Mouse (Mus musculus): ENCODE measurements around the gene H2-T24.

The H2-T24 gene

DNA sequence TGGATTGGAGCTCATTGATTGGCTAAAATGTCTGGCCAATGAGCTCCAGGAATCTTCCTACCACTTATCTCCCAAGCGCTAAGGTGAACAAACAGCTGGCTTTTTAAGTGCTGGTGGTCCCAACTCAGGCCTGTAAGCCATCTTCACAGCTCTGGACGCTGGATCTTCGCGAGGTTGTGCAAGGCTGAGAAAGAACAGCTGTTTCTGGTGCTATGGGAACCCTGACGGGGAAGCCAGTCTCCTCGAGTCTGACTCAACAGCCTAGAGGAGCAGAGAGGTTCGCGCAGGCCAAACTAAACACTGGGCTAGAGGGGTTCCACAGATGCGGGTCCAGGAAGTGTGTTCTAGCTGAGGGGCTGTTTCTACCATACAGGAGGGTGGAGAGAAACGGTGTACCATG, 28.6 kb downstream of the H2-T24 start:
- in situ Hi-C loops (cut with MboI, MseI), result loop anchor here (25.0 kb wide), 1 partner anchor 971 kb away; the partner anchor contains the start of genes Ppp1r11, Znrd1 and Znrd1as

DNA sequence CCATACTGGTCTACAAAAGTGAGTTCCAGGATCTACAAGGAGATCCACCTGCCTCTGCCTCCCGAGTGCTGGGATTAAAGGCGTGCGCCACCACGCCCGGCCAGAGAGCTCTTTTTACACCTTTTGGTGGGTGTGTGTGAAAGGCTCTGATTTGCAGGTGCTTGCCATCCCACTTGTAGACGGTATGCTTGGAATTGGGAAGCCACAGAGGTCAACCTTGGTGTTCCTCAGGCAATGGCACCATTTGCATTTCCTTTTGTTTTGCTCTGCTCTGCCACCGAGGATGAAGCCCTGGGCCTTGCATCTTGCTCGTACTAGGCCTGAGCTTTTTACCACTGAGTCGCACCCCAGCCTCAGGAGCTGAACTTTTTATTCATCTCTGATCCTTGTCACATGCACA, 38.6 kb downstream of the H2-T24 start:
- in situ Hi-C loops (cut with MboI, MseI), result loop anchor here (25.0 kb wide), 1 partner anchor 981 kb away; the partner anchor contains the start of genes Ppp1r11, Znrd1 and Znrd1as

DNA sequence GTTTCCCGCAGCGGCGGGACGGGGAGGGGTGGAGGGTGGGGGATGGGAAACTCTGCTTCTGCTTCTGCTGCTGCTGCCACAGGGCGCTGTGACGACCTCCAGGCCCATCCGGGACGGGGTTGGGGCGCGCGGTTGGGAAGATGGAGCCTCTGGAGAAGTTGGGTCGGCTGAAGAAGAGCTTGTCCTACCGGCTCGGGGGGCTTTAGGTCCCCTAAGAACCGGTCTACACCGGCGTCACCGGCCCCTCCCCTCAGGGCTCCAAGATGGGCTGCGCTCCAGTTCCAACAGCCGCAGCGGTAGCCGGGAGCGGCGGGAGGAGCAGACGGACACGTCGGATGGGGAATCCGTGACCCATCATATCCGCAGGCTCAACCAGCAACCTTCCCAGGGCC, 40.0 kb downstream of the H2-T24 start:
- in situ Hi-C loops (cut with MboI, MseI), result loop anchor here (25.0 kb wide), 1 partner anchor 982 kb away; the partner anchor contains the start of genes Ppp1r11, Znrd1 and Znrd1as

DNA sequence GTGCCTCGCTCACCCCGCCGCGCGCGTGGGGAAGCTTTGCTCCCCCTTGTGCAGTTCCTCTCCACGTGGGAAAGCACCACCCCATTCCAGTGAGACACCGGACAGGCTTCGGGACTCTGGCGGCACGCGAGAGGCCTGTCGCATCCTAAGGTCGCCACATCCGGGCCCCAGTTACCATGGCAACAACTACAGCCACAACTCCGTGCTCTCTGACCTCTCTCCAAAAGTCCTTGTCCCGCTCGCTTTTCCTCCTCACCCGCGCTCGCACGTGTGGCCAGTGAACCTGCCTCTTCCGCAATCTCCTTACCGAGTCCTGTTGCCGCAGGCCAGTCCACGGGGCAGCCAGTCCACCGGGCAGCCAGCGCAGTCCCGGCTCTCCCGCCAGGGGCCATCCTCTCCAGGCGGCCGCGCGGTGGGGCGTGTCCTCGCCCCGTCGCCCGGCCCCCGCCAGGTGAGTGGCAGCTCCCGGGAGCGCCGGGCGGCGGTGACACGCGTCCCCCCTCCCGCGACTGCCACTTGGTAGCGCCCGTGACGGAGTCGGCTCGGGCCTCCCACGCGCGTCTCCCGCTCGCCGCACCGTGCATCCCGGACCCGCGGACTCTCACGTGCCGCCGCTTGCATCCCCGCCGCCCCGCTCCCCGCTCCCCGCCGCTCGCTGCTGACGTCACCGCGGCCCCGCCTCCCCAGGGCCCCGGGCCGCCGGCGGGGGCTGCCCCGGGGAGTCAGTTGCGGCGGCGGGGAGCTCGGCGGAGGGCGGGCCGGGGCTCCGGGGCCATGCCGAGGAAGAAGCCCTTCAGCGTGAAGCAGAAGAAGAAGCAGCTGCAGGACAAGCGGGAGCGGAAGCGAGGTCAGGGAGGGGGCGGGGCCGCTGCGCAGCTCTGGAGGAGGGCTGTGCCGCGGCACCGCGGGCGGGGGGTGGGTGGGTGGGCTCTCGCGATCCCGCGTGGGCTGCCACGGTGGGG, 40.7 kb downstream of the H2-T24 start, which contains the start of the genes Gnl1 and Prr3:
Gene Gnl1 (plus strand): TSS at position 451 of the 962 bp plus-strand sequence.
Gene Prr3 (minus strand): TSS at position 836 of the 962 bp plus-strand sequence.
- in situ Hi-C loops (cut with MboI, MseI), result loop anchor here (25.0 kb wide), 1 partner anchor 983 kb away; the partner anchor contains the start of genes Ppp1r11, Znrd1 and Znrd1as

DNA sequence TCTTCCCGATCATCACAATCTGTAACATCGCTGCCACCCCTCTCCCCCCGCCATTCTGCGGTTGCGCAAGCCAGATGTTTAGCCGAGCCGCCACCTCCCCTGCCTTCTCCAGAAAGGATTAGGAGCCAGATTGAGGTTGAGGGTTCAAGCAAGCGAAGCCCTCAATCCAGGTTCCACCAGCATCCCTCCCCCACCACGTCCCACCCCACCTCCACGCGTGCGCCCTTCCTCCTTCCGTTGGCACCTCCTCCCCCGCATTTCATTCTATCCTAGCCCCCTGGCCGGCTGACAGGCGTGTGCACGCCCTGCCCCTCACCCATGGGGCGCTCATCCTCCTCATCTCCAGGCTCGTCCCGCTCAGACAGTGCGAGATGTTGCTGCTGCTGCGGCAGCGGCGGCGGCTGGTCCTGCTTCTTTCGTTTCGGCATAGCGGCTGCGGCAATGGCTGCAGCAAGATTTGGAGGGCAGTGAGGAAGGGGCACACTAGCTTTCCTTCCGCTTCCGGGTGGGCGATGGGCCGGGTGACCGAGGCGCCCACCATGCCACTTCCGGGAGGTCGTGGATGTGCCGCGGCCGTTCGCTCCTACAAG, 41.5 kb downstream of the H2-T24 start:
- in situ Hi-C loops (cut with MboI, MseI), result loop anchor here (25.0 kb wide), 1 partner anchor 983 kb away; the partner anchor contains the start of genes Ppp1r11, Znrd1 and Znrd1as

DNA sequence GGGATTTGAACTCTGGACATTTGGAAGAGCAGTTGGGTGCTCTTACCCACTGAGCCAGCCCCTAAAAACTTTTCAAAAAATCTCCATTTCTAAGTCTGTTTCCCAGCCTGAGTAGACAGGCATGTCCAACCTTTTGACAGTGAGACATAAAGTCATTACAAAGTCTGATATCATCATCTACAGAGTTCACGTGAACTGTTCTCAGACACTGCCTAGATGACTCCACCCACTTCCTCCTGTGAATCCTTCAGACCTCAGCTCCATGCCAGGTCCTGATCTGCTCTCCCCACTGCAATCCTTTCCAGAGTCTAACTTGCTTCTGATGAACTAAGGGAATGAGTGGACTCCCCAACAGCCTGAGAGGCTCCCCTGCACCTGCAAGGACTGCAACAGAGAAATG, 48.2 kb downstream of the H2-T24 start:
- in situ Hi-C loops (cut with MboI, MseI), result no loop called here

DNA sequence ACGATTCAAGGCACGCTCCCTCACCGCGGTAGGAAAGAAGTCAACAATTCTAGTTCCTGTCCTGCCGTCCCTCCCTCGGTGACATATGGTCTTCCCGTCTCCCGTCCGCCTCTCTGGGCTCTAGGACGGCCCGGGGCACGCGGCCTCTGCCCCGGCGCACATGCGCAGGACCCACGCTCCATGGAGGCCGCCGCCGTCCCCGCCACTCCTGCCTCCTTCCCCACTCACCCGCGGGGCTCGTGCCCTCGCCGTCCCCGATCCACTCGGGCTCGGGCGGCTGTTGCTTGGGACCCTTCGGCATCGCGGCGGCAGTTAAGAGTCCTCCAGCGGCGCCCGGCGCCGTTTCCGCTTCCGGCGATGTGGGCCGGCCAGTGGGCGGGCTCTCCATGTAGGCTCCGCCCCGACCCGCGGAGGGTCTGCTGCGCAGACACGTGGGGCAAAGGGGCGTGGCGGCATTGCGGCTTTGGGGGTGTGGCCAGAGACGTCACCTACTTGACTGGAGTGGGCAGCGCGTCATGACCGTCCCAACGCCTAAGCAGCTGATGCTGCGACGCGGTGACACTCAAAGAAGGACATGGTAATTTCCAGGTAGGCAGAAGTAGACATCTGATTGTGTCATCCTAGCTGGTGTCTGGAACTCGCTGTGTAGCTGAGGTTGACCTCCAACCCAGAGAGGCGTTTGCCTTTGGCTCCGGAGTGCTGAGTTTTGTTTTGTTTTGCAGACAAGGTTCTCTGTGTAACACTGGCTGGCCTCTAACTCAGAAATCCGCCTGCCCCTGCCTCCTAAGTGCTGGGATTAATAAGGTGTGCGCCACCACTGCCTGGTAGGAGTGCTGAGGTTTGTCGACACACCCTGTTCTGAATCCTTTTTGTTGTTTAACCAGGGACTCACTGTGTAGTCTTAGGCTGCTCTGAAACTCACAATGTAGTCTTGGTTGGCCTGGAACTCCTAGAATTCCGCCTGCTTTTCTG, 50.7 kb downstream of the H2-T24 start, which contains the start of gene Abcf1:
Gene Abcf1 (minus strand): TSS at position 344 of the 972 bp plus-strand sequence.
- in situ Hi-C loops (cut with MboI, MseI), result loop anchor here (5.0 kb wide), 1 partner anchor 102 kb away; the partner anchor contains the start of gene Ppp1r18

DNA sequence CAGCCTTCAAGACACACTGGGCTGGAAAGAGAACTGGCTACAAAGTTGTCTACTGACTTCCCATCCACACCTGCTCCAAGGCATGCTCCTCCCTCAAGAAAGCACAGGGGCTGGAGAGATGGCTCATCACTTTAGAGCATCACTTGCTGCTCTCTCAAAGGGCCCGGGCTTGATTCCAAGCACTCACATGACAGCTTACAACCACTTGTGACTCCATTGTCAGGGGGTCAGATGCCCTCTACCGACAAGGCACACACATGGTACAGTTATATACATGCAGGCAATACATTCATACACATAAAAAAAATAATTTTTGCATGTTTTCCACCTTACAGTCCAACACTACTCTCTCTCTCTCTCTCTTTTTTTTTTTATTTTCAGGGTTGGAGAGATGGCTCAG, 52.7 kb downstream of the H2-T24 start:
- in situ Hi-C loops (cut with MboI, MseI), result loop anchor here (5.0 kb wide), 1 partner anchor 100 kb away; the partner anchor contains the start of gene Ppp1r18

DNA sequence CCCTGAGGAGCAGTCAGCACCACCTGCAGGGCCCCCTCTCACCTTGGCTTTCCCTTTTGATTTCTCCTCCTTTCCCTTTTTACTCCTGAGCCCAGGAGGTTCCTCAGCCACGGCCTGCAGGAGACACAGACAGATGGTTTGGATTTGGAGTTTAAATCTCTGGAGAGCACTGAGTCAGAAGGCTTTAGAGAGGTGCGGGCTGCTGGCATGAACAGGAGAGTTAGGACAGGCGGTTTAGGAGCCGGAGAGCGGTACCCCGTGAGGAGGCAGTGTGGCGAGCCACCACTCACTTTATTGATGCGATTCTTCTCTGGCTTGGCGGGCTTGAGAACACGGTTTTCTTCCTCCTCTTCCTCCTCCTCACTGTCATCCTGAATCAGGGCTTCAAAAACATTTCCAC, 57.1 kb downstream of the H2-T24 start:
- in situ Hi-C loops (cut with MboI, MseI), result loop anchor here (5.0 kb wide), 1 partner anchor 36 kb away; no protein-coding TSS in a partner anchor

DNA sequence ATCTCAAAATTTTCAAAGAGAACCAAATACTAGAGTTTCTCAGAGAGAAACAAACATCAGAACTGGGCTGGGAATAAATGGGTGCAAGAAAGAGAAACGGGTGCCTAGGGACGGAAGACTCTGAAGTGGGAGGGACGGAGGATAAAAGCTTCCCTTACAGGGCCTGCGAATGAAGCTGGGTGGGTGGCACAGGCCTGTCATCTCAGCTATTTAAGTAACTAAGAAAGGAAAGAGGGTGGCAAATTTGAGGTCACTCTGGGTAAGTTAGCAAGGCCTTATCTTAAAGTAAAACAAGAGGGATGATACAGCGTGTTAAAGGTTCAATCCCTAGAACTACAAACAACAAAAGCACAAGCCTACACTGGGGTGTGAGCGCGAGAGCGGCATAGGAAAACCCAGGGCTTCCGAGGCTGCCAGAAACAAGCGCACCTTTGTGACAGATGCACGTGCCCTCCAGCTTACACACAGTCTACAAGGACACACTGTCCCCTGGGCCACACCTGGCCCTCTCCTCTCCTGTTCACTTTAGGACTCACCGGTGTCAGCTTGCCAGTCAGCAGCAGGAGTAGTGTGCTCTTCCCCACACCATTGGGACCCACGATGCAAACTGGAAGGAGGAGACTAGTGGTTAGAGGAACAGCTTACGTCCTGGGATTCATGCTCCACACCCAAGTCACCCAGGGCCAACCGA, 61.7 kb downstream of the H2-T24 start:
- in situ Hi-C loops (cut with MboI, MseI), result no loop called here

All from regulatory T cell (primary cell).